Mouse (Mus musculus): ENCODE results near the gene Ugt1a9.
A peak's percentile ranks its signal among the peaks of the same experiment; 100 is the strongest.
"Not testable (repeated sequence)": the region's sequence is repeated elsewhere in the genome, so short reads cannot be mapped to it uniquely, and the experiment has no call there.

The Ugt1a9 gene

DNA sequence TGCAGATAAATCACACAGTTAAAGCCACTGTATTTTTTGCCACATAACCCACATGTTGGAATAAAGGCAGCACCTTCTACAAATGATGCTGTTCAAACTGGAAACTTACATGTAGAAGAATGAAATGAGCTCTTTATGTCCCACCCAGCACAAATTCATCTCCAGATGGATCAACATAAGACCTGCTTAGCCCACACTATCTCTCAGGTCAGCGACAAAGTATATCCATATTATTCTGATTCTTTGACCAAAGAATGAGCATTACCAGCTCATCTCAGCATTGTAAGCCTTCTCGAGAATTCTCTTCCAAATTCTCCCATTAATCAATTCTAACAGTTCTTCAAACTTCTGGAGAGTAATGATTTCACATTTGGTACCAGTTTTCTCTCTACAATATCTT is 151.6 kb downstream of the Ugt1a9 start:
- no peak for DNase-seq (ENCODE audit: low spot score)

DNA sequence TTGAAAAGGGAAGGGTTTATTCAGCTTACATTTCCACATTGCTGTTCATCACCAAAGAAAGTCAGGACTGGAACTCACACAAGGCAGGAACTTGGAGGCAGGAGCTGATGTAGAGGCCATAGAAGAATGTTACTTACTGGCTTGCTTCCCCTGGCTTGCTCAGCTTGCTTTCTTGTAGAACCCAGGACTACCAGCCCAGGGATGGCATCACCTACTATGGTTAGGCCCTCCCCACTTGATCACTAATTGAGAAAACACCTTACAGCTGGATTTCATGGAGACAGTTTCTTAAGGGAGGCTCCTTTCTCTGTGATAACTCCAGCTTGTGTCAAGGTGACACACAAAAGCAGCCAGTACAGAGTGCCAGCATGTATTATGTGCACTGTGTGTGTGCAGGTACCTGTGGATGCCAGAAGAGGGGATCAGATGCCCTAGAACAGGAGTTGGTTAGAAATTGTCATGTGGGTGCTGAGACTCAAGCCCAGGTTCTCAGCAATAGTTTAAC is 152.5 kb downstream of the Ugt1a9 start:
- not testable (repeated sequence) for DNase-seq (ENCODE audit: low spot score)

DNA sequence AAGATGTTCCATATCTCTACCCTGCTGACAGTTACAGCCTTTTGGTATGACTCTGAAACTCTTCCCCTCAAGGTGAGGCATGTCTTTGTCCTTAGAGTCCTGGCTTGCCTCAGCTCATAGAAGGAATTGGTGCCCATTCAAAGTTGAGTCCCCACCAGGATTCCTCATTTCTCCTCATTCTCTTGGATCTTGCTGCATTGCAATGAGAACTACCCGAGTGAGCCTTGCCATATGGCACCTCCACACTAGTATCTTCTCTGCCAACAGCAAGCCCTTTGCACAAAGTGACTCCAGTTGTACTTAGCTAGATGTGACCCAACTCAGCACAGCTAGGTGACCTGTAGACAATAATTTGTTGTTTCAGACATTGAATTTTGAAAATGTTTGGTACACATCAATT is 153.0 kb downstream of the Ugt1a9 start:
- DNase-seq (ENCODE audit: low spot score): no peak

DNA sequence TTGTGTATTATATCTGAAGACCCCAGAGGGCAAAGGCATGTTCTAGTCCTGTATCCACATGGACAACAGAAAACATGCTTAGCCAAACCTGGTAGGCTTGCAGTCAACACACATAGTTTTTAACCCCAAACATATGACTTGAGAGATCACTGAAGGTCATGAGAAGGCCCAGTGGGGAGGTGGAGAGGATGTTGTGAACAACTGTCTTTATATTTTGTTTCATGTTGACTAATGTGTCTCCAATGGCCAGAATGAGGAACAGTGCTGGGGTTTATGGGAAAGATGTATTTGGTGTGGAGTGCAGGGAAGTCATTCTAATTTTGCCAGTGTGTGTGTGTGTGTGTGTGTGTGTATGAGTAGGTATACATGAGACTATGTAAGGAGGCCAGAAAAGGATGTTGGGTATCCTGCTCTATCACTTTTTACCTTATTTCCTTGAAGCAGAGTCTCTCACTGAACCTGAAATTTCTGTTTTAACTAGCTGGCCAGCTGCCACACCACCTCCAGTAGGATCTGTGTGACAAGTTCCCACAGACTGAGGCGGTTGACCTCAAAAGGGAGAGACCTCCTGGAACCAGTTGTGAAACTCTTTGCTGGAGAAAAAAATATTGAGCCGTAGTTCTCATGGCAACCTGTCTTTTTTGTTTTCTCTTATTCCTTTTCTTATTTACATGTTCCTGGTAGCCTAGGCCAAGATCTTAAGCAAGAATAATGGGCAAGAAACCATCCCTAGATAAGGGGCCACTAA is 153.6 kb downstream of the Ugt1a9 start:
- no peak for DNase-seq (ENCODE audit: low spot score)

DNA sequence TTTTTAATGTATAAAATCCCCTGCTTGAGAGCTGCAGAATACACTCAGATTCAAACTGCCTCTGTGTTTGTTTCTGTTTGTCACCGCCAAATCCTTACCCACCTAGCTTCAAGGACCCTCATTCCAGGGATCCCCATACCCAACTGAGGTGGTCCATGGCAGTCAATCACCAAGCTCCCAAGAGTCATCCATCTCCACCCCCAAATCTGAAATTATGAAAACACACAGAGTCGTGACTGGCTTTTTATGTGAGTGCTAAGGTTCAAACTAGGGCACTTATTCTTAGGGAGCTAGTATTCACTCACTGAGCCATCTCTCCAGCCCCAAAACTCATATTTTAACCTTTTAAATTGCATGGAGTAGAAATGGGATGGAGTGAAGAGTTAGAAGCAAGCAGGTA is 154.7 kb downstream of the Ugt1a9 start:
- not testable (repeated sequence) for DNase-seq (ENCODE audit: low spot score)

DNA sequence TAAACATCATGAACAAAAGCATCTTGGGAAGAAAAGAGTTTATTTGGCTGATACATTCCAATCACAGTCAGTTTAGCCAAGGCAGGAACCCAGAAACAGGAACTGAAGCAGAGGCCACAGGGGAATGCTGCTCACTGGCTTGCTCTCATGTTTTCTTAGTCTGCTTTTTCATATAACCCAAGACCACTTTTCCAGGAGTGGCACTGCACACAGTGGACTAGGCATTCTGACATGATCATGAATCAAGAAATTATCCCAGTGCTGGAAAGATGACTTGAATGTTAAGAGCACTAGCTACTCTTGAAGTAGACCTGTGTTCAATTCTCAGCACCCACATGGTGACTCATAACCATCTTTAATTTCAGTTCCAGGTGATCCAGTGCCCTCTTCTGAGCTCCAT is 155.1 kb downstream of the Ugt1a9 start:
- peak; percentile 2 for DNase-seq (ENCODE audit: low spot score)

DNA sequence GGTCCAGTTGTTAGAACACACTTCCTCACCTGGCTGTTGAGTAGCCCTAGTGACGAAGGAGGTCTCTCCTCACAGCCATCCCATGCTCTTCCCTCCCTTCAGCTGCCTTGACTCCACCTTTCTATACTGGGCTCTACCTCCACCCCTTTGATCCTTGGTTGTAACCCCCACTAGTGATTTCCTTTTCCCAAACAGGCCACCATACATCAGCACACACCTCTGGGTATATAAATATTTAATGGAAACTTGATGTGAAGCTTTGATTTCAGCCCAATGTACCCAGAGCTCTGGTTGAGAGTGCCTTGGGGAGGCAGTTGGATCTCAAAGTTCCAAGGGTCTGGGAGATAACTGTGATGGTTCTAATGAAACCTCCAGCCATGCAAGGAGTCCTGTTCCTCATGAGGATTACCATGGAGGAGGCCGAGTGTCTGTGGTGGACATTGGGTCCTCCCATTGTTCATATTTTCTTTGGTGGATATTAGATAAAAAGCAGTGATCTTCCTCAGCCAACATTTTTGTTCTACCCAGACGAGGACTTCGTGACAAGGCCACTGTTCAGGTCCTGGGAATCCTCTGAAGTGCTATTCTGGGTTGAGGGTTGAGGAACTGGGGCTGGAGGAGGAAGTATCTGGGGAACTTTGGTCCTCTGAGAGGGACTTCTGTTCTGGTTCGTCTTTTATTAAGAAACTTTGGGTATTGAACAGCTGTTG is 156.2 kb downstream of the Ugt1a9 start, which contains the start of gene Mroh2a:
TSS of gene Mroh2a (plus strand) at position 317 of the 710 bp plus-strand sequence.
- DNase-seq (ENCODE audit: low spot score): peak; percentile 5

DNA sequence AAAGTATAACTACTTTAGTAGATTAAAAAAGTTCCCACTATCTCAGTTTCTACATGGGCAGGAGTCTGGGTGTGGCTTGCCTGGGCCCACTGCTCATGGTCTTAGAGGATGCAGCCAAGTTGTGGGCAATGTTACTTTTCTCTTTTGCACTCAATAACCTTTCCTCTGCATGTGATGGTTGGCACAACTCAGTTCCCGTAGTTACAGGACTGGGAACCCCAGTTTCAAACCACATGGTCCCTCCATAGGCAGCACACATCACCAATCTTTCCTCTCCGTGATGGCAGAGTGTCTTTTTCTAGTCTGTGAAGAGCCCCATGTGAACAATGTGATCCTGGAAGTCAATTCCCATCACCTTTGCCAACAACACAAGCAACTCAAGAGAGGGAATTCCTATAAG is 156.9 kb downstream of the Ugt1a9 start:
- DNase-seq (ENCODE audit: low spot score): no peak

DNA sequence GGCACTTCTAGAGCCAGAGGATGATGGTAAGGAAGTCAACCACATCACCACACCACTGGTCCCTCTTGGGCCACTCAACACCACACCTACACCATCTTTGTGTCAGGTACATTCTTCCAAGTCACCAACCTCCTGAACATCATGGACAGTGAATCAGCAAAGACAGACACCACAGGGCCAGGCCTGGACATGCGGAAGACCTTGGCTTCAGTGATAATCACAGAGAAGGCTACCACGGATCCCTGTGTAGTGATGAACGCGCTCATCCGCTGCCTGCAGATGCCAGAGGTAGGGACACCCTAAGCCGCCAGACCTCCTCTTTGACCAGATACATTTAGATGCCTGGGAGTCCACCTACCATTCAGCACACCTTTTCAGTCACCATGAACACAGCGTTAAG is 157.5 kb downstream of the Ugt1a9 start:
- no peak for DNase-seq (ENCODE audit: low spot score)

DNA sequence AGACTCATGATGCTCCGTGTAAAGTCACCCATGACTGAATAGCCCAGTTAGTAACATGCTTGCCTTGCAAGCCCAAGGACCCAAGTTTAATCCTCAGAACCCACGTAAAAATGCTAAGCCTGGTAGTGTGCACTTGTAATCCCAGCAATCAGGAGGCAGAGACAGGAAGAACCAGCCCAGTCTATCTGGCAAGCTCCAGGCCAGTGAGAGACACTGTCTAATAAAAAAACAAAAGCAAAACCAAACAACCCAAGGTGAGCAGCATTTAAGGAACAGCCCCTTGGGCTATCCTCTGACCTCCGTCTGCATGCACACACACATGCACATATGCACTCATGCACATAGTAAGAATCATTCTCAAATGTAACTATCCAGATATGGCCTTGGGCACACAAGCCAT is 159.0 kb downstream of the Ugt1a9 start:
- no peak for DNase-seq (ENCODE audit: low spot score)

DNA sequence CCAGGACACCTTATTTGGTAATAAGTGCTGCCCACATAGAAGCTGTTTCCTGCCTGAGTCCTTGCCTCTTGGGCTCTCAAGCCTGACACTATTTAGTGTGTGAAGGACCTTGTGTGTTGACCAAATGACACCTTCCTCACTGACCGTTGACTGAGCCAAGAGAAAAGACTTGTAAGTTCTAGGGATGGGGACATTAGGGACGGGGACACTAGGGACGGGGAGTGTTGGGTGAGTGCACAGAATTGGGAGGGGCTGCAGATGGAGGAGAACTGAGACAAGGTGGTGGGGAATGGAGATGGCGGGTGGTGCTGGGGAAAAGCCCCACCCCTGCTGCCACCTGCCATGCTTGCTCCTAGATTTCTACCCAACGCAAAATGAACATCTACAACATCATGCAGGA is 159.4 kb downstream of the Ugt1a9 start:
- no peak for DNase-seq (ENCODE audit: low spot score)

DNA sequence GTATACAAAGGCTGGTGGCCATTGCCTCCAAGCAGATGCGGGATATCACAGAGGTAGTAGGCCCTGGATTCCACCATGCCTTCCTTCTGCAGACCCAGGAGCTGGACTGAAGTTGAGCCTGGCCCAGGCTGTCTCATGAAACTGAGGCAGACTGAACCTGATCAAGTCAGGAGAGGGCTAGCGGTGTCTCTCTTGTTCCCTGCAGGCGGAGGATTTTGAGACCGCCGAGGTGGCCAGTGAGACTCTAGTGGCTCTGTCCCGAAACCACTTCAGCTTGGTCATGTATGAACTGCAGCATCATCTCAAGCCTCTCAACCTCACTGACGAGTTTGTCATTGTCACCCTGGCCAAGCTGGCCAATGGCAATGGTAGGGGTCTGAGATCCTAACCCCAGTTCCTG is 159.8 kb downstream of the Ugt1a9 start:
- DNase-seq (ENCODE audit: low spot score): no peak

DNA sequence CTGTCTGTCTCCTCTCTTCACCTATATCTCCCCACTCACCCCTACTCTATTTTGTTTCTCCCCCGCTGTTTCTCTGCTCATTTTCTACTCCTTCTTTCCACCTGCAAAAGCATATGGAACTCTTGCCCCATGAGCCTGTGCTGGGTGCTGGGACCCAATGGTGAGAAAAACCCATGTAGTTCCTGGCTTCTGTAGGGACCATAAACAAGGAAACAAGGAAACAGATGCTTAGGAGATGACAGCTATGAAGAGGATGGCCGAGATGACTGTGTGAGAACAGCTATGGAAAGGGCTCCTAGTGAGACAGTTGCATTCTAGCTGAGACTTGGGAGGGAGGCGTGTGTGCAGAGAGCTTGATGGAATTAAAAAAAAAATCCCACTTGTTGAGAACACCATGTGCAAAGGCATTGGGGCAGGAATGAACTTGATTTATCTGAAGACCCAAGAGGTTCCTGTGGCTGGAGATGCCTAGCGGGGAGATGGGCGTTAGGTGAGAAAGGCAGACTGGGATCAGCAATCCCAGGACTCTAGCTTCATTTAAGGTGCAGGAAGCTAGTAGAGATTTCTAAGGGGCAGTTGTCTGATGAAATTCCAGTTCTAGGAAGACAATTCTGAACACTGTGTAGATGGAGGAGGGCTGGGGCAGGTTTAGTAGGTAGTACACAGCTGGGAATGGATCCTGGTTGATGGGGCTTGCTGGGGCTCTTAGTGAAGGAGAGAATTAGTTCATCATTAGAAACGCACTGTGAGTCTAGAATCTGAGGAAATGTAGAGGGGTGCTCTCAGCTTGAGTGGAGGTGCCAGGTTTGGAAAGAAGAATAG is 160.6 kb downstream of the Ugt1a9 start:
- no peak for DNase-seq (ENCODE audit: low spot score)

DNA sequence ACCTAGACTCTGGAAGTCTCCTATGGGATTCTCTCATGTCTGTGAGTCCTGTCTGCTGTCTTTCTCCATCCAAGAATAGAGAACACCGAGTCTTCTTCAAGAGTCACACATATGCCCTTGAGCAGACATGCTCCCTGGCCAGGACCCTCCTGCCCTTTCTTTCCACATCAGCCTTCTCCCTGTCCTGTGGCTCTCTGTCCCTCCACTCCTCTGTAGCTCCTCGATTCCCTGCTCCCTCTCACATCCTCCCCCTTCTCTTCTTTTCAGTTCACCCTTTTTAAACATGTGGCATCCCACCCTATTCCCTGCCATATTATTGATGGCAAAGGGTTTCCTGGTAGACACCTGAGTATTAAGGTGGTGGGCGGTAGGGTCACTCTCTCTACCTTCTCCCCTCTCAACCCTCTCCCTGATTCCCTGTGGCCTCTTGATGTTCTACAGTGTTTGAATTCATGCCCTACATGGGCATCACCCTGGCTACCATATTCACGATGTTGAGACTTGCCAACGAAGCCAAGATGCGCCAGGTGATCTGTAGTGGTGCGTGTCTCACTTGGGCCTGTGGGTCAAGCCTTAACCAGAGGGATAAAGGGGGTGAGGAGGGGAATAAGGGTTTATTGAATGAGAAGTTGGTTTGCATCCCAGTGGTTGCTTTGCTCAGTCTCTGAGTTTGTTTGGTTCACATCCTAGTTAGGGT is 161.4 kb downstream of the Ugt1a9 start:
- no peak for DNase-seq (ENCODE audit: low spot score)

DNA sequence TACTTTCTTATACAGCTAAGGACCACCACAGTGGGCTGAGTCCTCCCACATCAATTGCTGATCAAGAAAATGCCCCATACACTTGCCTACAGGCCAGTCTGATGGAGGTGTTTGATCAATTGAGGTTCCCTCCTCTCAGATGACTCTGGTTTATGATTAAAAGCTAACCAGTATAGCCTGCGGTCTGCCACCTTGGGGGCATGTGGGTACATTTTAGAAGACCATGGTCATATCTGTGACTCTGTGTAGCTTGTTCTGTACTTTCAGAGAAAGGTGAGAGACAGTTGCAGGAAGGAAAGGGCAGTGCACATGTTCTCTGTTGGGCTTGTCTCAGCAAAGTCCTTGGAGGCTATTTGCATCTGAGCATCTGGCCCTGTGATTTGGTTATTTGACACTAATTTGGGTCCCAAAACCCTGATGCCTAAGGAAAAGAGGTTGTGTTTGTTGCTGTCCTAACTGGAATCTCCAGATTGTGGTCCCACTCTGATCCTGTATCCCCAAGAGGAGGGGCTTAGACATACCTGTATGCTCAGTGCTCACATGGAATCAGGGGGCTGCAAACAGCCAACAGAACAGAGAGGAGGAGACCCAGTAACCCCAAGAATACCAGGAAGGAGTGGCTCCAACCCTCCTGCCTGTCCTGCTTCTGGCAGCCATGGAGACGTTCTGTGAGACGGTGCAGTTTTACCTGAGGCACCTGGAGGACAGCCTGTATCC is 162.2 kb downstream of the Ugt1a9 start:
- DNase-seq (ENCODE audit: low spot score): no peak

DNA sequence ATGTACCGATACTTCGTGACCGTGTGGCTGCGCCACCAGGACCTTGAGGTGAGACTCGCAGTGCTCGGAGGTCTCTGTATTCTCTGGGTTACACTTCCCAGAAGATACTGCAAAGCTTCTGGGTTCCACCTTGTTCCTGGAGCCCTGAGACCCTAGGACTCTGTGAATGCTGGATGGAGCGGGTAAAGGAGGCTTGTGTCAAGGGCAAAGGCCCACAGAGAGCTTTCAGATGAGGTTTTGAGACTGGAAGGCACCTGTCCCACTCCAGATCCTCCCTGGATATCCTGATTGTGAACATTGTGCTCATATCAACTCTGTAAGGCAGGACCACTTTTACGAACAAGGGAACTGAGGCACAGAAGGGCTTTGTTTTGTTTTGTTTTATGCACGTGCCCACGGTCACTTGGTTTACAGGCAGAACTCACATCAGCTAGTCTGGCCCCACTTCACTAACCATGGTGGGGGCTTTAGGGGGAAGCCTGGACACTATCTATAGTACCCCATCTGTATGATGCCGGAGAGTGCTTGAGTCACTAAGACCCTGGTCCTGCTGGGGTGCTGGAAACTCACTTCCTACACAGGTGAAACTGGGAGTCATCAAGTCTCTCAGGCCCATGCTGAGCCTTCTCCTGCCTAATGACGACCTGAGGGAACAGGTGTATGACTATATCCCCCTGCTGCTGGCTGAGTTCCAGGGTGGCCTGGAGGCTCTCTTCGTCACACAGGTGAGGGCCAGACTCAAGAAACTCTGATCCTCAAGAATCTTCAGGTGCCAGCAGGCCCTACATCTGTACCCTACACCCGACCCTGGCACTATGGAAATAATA is 163.0 kb downstream of the Ugt1a9 start:
- DNase-seq (ENCODE audit: low spot score): no peak

DNA sequence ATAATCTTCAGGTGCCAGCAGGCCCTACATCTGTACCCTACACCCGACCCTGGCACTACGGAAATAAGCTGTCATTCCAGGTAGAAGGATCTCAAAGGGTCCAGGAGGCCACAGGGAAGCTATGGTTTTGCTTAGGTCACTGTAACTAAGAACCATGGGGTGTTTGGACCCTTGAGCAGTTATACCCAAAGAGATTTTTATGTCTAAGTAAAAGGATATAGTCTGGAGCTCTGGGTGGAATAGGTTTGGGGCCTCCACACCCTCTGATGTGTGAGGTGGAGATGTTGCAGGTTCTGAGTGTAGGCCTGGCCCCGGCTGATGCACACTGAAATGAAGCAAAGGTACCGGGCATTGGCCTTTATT is 163.6 kb downstream of the Ugt1a9 start:
- DNase-seq (ENCODE audit: low spot score): no peak

DNA sequence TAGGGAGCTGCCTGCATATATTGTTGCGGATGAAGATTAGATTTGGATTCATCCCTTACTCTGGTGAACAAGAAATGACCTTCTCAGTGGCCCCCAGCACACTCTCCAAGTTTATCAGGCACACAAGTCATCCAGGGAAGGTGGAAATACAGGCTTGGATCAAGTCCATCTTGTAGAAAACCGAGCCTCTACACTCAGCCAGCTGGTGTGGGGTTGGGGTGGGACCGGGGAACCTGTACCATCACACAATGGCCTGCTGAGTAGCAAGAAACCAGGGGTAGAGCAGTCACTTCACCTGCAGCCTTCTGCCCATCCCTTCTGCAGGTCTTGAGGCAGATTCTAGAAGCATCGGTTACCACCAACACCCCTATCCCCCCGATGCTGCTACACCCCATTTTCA is 164.0 kb downstream of the Ugt1a9 start:
- DNase-seq (ENCODE audit: low spot score): no peak

DNA sequence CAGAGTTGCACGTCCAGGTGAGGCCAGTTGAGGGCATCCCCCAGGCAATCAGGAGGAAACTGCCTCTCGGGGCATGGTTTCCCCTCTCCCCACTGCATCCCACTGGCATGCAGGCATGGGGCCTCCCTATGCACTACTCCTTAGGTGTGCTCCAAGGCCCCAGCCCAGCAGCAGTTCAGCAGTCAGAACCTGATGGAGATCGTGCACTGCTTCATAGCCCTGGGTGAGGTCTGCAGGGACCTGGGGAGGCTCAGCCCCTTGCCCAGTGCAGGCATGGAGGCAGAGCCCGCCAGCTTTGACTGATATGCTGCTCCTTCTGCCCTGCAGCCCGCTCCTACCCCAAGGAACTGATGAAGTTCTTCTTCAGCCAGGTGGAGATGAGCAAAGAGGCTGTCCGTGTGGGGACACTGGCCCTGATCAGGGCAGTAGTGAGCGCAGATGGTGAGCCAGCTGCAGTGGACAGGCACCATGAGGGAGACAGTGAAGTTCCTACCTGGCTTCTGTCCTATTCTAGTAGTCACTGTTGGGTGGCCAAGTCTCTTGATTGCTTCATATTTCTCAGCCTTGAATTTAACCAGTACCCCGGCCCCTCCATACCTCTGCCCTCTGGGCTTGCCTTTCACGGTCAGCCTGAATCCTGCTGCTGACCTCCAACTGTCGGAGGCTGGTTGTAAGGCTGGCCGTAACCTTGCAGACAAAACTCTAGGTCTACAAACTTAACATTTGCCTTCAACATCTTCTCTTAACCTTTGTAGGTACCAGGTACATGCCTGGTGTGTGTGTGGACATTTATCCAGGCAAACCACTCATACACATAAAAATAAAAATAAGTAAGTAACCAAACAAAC is 164.7 kb downstream of the Ugt1a9 start:
- DNase-seq (ENCODE audit: low spot score): no peak
